Mouse (Mus musculus) T-helper 17 cell (primary cell): Measurements from ENCODE around the gene Nadk.

Source experiments
- in situ Hi-C, 2 experiments: fragments of 300-600 bp; cut with MboI, MseI; formaldehyde crosslinking; loops; 1 replicate in 1 of 2; 2 replicates in 1 of 2; pipeline ENCODE4 v1.15.1; 2025; ENCODE audit warnings: high pct_unique_total_duplicates in 2 of 2

The Nadk gene

DNA sequence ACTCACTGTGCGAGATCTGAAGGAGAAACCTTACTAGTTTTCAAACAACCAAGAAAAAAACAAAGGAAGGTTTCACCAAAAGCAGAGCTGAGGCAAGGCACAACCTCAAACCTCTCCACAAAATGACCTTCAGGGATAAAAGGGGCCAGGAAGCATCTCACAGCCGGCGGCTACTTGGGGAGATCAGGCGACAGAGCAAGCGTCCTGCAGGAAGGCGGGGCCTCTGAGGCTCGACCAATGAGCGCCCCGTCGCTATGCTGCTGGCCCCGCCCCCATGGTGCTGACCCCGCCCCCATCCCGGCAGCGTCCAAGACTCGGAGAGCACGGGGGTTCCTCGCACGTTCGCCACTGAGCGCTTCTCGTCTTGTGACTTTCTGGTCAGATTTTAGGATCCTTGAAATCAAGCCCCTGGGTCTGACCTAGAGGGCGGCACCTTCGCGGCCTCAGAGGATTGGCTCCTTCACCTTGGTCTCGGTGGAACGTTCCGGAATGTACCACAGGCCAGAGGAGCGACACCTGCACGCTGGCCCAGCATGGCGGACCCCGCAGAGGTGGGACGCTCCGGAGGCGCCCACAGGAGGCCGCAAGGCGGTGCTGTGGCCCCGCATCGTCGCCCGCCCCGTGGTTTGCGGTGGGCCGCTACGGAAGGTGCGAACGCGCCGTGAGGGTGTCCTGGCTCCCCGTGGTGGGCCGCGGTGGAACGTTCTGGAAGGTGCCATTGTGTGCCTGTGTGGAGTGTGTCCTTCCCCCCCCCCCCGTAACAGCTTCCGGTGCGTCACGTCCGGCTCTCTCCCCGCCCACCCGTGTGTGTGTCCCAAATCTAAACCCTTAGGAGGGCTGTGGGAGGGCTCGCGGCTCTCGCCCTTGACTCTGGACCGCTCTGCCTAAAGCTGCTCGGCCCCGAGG is 39.2 kb downstream of the Nadk start, which contains the start of gene Slc35e2:
Gene Slc35e2, plus strand, starts transcription at position 326 of the 906 bp plus-strand sequence.
- in situ Hi-C loops: no loop called here

GRCm38 (mm10) chr4:155601997-155602456 is 39.8 kb downstream of the Nadk start:
- in situ Hi-C loops: no loop called here

DNA sequence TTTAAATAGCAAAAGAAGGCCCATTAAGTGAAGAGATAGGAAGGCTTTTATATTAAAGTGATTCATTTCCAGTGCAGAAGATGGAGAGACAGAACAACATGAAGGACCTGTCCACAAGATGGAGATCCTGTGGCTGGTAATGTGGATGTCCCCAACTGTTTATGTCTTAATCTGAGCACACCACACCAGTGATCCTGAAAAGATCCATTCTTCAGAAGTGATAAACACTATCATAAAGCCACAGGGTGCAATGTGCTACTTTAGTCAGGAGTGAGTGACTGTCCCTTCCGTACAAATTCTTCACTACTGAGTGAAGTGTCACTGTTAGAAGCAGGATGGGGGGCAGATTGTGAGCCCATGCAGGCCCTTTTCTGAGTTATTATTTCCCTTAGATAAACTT is 40.6 kb downstream of the Nadk start:
- in situ Hi-C loops: no loop called here

DNA sequence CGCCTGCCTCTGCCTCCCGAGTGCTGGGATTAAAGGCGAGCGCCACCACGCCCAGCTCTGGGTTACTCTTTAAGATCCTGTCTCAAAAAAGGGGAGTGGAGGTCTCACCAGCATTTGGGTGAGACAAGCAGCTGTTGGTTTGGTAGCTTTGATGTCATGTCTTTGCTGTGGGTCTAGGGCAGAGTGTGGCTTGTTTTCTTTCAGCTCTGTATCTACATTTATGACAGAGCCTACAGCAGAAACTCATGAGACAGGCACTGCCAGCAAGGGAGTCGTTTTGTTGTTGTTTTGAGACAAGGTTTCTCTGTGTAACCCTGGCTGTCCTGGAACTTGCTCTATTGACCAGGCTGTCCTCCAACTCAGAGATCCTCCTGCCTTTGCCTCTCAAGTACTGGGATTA is 41.6 kb downstream of the Nadk start:
- in situ Hi-C loops: no loop called here

GRCm38 (mm10) chr4:155605132-155605531 is 43.0 kb downstream of the Nadk start:
- in situ Hi-C loops: no loop called here

DNA sequence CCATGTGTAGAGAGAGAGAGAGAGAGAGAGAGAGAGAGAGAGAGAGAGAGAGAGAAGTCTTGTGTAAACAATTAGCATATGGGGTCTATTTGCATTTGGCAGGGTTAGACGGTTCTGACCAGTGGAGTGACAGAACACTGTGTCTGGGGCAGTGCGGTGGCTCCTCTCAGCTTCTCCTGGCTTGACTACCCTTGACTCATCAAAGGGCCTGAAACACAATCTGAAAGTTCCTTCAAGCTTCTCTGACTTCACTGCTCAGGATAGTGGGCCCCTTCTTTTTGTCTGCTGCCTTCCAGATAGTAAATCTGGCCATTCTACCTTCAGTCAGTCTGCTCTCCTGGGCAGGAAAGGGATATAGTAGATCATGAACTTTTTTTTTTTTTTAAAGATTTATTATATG is 44.6 kb downstream of the Nadk start:
- in situ Hi-C loops: no loop called here

GRCm38 (mm10) chr4:155611860-155612259 is 49.7 kb downstream of the Nadk start:
- in situ Hi-C loops: no loop called here

- in situ Hi-C loops: no loop called here
Observed at GRCm38 (mm10) chr4:155613264-155613663, 51.1 kb downstream of the Nadk start.

- in situ Hi-C loops: no loop called here
Observed at GRCm38 (mm10) chr4:155618321-155618720, 56.1 kb downstream of the Nadk start.

DNA sequence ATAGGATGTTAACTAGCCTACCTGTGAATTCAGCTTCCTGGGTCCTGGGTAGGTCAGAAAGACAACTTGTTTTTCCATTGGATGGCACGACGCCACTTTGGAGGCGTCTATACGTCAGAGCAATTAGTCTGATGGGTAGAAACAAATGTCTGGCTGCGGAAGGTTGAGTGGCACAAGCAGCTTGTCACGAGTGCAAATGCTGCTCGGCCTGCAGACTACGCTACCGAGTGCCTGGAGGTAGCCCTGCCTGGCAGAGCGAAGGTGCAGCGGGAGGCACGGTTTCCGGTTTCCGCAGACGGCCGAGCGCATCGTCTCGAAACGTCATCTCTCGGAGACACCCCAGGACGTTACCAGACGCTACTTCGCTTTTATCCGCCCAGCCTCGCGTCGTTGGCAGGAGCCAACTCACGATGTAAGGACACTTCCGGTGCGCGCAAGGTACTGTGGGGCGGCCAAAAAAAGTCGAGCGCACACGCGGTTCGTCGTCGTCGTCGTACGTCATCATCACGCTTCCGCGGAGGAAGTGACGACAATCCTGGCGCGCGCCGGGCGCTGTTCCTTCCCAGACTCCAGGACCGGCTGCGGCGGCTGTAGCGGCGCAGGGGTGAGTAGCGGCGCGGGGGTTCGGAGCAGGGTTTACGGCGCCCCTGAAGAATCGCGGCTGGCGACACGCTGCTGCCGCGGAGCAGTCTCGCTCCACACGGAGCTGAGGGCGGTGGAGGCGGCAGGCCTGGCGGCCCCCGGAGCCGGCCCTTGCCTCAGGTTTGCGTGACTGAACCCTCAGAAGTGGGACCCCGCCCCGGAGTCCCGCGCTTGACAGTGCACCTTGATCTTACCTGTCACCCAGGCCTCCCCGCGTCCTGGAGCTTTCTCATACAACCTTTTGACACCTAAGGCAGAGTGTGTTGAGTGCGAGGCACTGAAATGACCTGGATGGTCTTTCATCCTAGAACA is 62.4 kb downstream of the Nadk start, which contains the start of gene Cdk11b:
Gene Cdk11b, plus strand, starts transcription at position 517 of the 954 bp plus-strand sequence.
- in situ Hi-C loops: no loop called here

- in situ Hi-C loops: no loop called here
Observed at GRCm38 (mm10) chr4:155630267-155630666, 68.1 kb downstream of the Nadk start.

- in situ Hi-C loops: no loop called here
Observed at GRCm38 (mm10) chr4:155635766-155636499, 73.8 kb downstream of the Nadk start.
